Mouse (Mus musculus) lung, embryonic 16.5 days (tissue): Measurements from ENCODE around the gene 5330417C22Rik. TPM values are rescaled to one million over a fixed set of nuclear protein-coding genes. Genes with fewer than 3 reads are reported as not detected.
"Not testable (repeated sequence)": the region's sequence is repeated elsewhere in the genome, so short reads cannot be mapped to it uniquely, and the experiment has no call there.

Source experiments
- ATAC-seq: fragments of 200-750 bp; cut with Nextera tagmentation; 2 replicates; pipeline ENCODE4 v1.8.0; 2017; ENCODE audit warnings: low read depth, mild to moderate bottlenecking, moderate library complexity
- H3K27ac ChIP-seq: fragments of 300-500 bp; sonication (generic); 2 replicates; pipeline ENCODE4 v1.5.1; 2014; ENCODE audit warnings: mild to moderate bottlenecking, control low read depth, low read length
- H3K27me3 ChIP-seq: fragments of 300-500 bp; sonication (generic); 2 replicates; pipeline ENCODE4 v1.6.1; 2014; ENCODE audit warnings: low read depth, low read length, mixed read lengths; ENCODE audit not compliant: control insufficient read depth, insufficient read depth
- H3K36me3 ChIP-seq: fragments of 300-500 bp; sonication (generic); 2 replicates; pipeline ENCODE4 v1.6.1; 2014; ENCODE audit warnings: low read length; ENCODE audit not compliant: control insufficient read depth, insufficient read depth
- H3K4me1 ChIP-seq: fragments of 300-500 bp; sonication (generic); replicated peaks from 2 replicates; pipeline ENCODE4 v1.6.1; 2014; ENCODE audit warnings: low read length, mixed read lengths; ENCODE audit not compliant: control insufficient read depth, insufficient read depth
- H3K4me2 ChIP-seq: fragments of 300-500 bp; sonication (generic); 2 replicates; pipeline ENCODE4 v1.6.1; 2014; ENCODE audit warnings: low read depth, low read length, control low read depth
- H3K4me3 ChIP-seq: fragments of 300-500 bp; sonication (generic); 2 replicates; pipeline ENCODE4 v1.5.1; 2014; ENCODE audit warnings: mild to moderate bottlenecking, low read length, control low read depth
- H3K9ac ChIP-seq: fragments of 300-500 bp; sonication (generic); 2 replicates; pipeline ENCODE4 v1.6.1; 2014; ENCODE audit warnings: low read length, control low read depth
- H3K9me3 ChIP-seq: fragments of 300-500 bp; sonication (generic); 2 replicates; pipeline ENCODE4 v1.6.1; 2016; ENCODE audit warnings: low read length; ENCODE audit not compliant: control insufficient read depth
- WGBS: fragments of 180-500 bp; shearing (Covaris S2); extraction: QIAGEN DNeasy Blood & Tissue Kit; methylation state at CpG from one replicate; pipeline ENCODE4 v1.1.7; 2014; 5-methylcytosine and 5-hydroxymethylcytosine counted together
- polyA plus RNA-seq: library from polyadenylated mRNA; unstranded; fragments of >200 nt; fragmentation: Nextera tagmentation; extraction: Ambion mirVana; gene quantifications from 2 replicates; pipeline ENCODE4 v1.2.1, GENCODE M21; 2015

5330417C22Rik gene
- polyA plus RNA-seq, 1 experiment from 2014 or later, result 19.6 TPM

DNA sequence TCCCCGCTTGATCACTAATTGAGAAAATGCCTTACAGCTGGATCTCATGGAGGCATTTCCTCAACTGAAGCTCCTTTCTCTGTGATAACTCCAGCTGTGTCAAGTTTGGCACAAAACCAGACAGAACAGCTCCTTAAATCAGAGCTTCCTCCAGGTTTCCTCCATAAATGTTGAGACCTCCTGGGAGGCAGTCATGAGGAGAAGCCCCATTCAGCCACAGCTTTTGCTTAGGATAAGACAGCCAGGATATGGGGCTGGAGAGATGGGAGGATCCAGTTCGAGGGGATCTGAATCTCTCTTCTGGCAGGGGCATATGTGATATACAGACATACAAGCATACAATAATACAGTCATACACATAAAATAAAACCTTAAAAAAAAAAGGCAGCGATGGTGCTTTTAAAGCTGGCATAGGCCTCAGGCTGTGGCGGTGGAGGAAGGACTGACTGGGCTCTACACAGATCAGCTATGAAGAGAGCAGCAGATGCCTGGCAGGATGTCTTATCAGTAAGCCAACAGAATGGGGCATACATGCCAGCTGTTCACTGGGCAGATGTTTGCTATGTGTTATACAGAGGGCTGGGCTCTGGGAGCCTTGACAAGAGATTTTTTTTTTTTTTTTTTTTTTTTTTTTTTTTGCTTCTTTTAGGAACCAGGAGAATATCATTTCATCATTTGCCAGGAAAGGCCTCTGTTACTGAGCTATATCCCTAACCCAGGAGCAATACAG is 27.4 kb downstream of the 5330417C22Rik start:
- no peaks in the 10 kb centered on the region for H3K4me1 ChIP-seq
- no peak overlapping the region for H3K4me3 ChIP-seq
- no peaks in the 10 kb centered on the region for H3K27me3 ChIP-seq
- H3K27ac ChIP-seq, result no peak overlapping the region
- no peak for ATAC-seq
- H3K9me3 ChIP-seq, result no peaks in the 10 kb centered on the region
- H3K36me3 ChIP-seq, result no peaks in the 10 kb centered on the region
- H3K9ac ChIP-seq, result no peak overlapping the region
- H3K4me2 ChIP-seq, result no peak overlapping the region
- 72% methylated on average over 4 of the region's 4 CpGs for WGBS

GRCm38 (mm10) chr3:108503908-108504307 is 32.4 kb downstream of the 5330417C22Rik start:
- Histone ChIP-seq H3K4me3 (no peak overlapping the region), H3K27ac (no peak overlapping the region), H3K9me3 (no peaks in the 10 kb centered on the region), H3K9ac (no peak overlapping the region), H3K4me2 (no peak overlapping the region), H3K27me3 (no peaks in the 10 kb centered on the region), H3K4me1 (no peaks in the 10 kb centered on the region), H3K36me3 (no peaks in the 10 kb centered on the region)
- ATAC-seq, result no peak
- 49% methylated on average over 4 of the region's 4 CpGs for WGBS

GRCm38 (mm10) chr3:108501411-108501810 is 34.9 kb downstream of the 5330417C22Rik start:
- ATAC-seq, H3K4me3 ChIP-seq, H3K4me2 ChIP-seq, H3K27me3 ChIP-seq, H3K36me3 ChIP-seq, H3K9ac ChIP-seq, H3K9me3 ChIP-seq, H3K27ac ChIP-seq, H3K4me1 ChIP-seq: not testable (repeated sequence)
- WGBS, result 53% methylated on average over 3 of the region's 3 CpGs

- WGBS, result 56% methylated on average over 8 of the region's 8 CpGs
- Histone ChIP-seq H3K9ac (0 out of 2 replicates have a peak overlapping the region, but pooled peaks have one; percentile 6), H3K27me3 (no peaks in the 10 kb centered on the region), H3K9me3 (no peaks in the 10 kb centered on the region), H3K4me2 (no peak overlapping the region), H3K4me1 (no peaks in the 10 kb centered on the region), H3K27ac (no peak overlapping the region), H3K4me3 (no peak overlapping the region), H3K36me3 (no peaks in the 10 kb centered on the region)
- ATAC-seq, result no peak
Measured at GRCm38 (mm10) chr3:108499826-108500225, 36.5 kb downstream of the 5330417C22Rik start.

DNA sequence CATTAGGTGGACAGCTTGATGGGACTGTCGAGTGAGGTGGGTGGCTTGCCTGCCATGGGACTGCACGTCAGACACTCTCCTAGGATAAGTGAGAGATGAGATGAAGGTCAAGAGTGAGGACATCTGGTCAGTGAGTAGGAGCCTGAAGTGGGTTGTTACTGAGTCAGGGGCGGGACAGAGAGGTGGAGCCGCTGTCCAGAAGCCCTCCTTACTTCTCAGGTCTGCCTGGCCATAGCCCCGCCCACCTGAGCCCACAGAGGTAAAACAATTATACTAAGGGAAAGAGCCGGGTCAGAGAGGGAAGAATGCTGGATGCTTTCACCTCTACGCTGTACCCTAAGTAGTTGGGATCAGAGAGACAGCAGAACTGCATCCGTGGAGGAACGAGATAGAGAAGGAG is 38.7 kb downstream of the 5330417C22Rik start:
- no peaks in the 10 kb centered on the region for H3K4me1 ChIP-seq
- no peak overlapping the region for H3K4me2 ChIP-seq
- H3K27me3 ChIP-seq, result no peaks in the 10 kb centered on the region
- no peaks in the 10 kb centered on the region for H3K36me3 ChIP-seq
- H3K27ac ChIP-seq, result no peak overlapping the region
- no peak overlapping the region for H3K4me3 ChIP-seq
- ATAC-seq, result peak; percentile 51; the same call in 1 of the 2 replicates
- WGBS, result 22% methylated on average over 9 of the region's 9 CpGs
- H3K9ac ChIP-seq, result no peak overlapping the region
- H3K9me3 ChIP-seq, result no peaks in the 10 kb centered on the region

GRCm38 (mm10) chr3:108495486-108495885 is 40.9 kb downstream of the 5330417C22Rik start:
- 36% methylated on average over 4 of the region's 4 CpGs for WGBS
- Histone ChIP-seq H3K4me2 (no peak overlapping the region), H3K9me3 (no peaks in the 10 kb centered on the region), H3K27me3 (no peaks in the 10 kb centered on the region), H3K4me3 (no peak overlapping the region), H3K36me3 (no peaks in the 10 kb centered on the region), H3K27ac (no peak overlapping the region), H3K9ac (no peak overlapping the region), H3K4me1 (0 out of 2 replicates have a peak, but pooled peaks cover 3% of the 10 kb centered on the region)
- no peak for ATAC-seq

- Histone ChIP-seq H3K9ac (no peak overlapping the region), H3K27ac (no peak overlapping the region), H3K4me1 (0 out of 2 replicates have a peak, but pooled peaks cover 3% of the 10 kb centered on the region), H3K36me3 (no peaks in the 10 kb centered on the region), H3K4me3 (no peak overlapping the region), H3K4me2 (no peak overlapping the region), H3K9me3 (no peaks in the 10 kb centered on the region), H3K27me3 (no peaks in the 10 kb centered on the region)
- 77% methylated on average over 9 of the region's 9 CpGs for WGBS
- no peak for ATAC-seq
Measured at GRCm38 (mm10) chr3:108494861-108495474, 41.4 kb downstream of the 5330417C22Rik start.

- no peak for ATAC-seq
- Histone ChIP-seq H3K9me3 (no peaks in the 10 kb centered on the region), H3K4me2 (no peak overlapping the region), H3K4me1 (0 out of 2 replicates have a peak, but pooled peaks cover 3% of the 10 kb centered on the region), H3K36me3 (no peaks in the 10 kb centered on the region), H3K27ac (no peak overlapping the region), H3K4me3 (no peak overlapping the region), H3K27me3 (no peaks in the 10 kb centered on the region), H3K9ac (no peak overlapping the region)
- 38% methylated on average over 3 of the region's 3 CpGs for WGBS
Measured at GRCm38 (mm10) chr3:108489968-108490367, 46.4 kb downstream of the 5330417C22Rik start.

GRCm38 (mm10) chr3:108484749-108485148 is 51.6 kb downstream of the 5330417C22Rik start:
- no peak for ATAC-seq
- Histone ChIP-seq H3K4me2 (no peak overlapping the region), H3K27ac (no peak overlapping the region), H3K9me3 (no peaks in the 10 kb centered on the region), H3K27me3 (no peaks in the 10 kb centered on the region), H3K9ac (no peak overlapping the region), H3K4me1 (peaks cover 4% of the 10 kb centered on the region; the same call in 1 of the 2 replicates), H3K36me3 (no peaks in the 10 kb centered on the region), H3K4me3 (no peak overlapping the region)
- 81% methylated on average over 4 of the region's 4 CpGs for WGBS
